Mouse (Mus musculus): ENCODE measurements around the gene Rabl6. TPM values are rescaled to one million over a fixed set of nuclear protein-coding genes. Genes with fewer than 3 reads are reported as not detected.
"Not testable (repeated sequence)": the region's sequence is repeated elsewhere in the genome, so short reads cannot be mapped to it uniquely, and the experiment has no call there.

Gene Rabl6
- total RNA-seq, 2 experiments from 2014 or later = 117 to 128 TPM

DNA sequence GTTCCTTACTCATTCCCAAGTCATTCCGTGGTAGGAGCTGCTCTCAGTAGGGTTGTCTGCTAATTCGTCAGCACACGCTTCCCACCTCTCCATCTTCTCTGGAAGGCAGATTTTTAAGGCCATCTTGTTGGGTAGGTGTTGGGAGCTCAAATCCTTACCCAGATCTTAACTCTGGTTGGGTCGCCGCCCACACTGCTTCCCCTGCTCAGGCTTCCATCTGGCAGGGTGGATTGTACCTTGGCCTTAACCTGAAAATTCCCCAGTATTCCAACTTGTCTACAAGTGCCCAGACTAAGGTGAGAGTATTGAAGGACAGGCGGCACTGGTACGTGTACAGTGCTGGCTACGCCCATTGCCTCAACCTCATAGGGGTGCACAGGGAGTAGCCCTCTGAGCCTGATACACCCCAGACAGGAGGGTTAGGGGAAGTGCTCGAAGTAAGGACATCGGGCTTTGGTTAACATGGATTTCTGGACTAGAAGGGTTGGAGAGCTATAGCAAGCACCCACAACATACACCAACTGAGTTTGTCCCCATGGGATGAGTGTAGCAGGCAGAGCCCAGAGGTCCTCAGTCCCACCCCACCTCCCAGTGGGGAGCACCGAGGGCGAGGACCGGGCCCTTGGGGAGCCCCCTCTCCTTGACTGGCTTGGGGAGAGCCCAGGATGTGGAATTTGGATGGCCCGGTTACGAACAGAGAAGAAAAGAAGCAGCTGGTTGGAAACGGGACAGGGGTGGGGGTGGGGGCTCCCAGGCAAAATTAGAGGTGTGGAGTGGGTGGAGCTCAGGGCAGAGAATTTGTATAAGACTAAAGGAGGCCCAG is 32.1 kb downstream of the Rabl6 start:
- DNase-seq (ENCODE audit: low spot score in 2 of 2) = no peak

- DNase-seq (ENCODE audit: low spot score in 2 of 2) = no peak
Measured at GRCm38 (mm10) chr2:25575432-25576027, 32.8 kb downstream of the Rabl6 start.

- peak; percentile 87 to 93 for DNase-seq (ENCODE audit: low spot score in 2 of 2)
Measured at GRCm38 (mm10) chr2:25574579-25575431, 33.5 kb downstream of the Rabl6 start, which contains the start of the genes Mamdc4 and Phpt1. Gene Mamdc4 (minus strand): TSS chr2:25574845. Gene Phpt1 (minus strand): TSS chr2:25575224.

GRCm38 (mm10) chr2:25574136-25574535 is 34.2 kb downstream of the Rabl6 start:
- no peak for DNase-seq (ENCODE audit: low spot score in 2 of 2)

DNA sequence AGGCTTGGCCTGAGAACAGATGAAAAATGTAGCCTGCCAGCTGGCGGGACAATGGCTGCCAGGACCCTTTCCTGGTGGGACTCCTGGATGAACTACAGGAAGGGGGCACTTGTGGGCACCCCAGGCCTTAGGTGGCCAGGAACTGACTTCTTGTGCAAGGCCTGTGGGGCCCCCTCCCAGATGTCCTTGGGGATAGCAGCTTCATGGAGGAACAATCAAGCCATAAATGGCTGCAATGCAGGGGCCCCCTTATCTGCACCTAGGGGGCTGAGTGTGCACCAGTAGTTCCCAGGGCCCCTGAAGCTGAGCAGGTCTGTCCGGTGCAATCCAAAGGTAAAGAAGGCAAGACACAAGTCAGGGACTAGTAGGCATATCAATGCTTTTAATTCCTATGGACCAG is 35.3 kb downstream of the Rabl6 start:
- DNase-seq (ENCODE audit: low spot score in 2 of 2) = no peak

DNA sequence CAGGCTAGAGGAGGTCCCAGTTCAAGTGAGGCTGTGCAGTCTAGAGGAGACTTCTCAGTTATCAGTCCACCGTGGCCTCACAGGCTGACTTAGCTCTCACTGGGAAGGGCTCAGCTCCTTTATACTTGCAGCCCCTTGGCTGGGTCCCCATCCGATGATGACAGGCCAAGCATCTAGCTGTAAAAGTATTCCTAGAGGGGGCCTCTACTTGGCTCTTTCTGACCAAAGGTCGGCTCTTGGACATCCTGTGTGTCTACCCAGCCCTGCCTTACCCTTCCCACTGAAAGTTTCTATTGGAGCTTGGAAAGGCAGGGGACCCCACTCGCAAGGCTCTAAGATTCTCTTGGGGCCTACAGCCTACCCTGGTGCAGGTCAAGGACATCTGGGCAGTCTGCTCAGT is 37.1 kb downstream of the Rabl6 start:
- DNase-seq (ENCODE audit: low spot score in 2 of 2) = no peak

DNA sequence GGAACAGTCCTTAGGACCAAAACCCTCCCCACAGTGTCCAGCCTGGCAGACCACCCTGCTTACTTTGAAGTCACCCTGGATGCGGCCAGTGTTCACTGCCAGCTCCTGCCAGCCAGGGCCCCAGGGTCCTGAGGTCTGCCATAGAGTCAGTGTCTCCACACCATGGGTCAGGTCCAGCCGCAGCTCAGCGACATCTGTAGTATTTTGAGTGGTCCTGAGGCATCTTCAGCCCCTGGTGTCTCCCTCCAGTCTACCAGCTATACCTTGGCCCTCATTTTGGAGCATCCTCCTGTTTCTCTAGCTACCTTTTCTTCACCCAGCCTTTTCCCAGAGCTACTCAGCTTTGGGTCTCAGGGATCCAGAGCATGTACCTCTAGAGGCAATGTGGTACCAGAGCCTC is 39.0 kb downstream of the Rabl6 start:
- DNase-seq (ENCODE audit: low spot score in 2 of 2) = no peak

GRCm38 (mm10) chr2:25568473-25569019 is 39.8 kb downstream of the Rabl6 start:
- no peak for DNase-seq (ENCODE audit: low spot score in 2 of 2)

DNA sequence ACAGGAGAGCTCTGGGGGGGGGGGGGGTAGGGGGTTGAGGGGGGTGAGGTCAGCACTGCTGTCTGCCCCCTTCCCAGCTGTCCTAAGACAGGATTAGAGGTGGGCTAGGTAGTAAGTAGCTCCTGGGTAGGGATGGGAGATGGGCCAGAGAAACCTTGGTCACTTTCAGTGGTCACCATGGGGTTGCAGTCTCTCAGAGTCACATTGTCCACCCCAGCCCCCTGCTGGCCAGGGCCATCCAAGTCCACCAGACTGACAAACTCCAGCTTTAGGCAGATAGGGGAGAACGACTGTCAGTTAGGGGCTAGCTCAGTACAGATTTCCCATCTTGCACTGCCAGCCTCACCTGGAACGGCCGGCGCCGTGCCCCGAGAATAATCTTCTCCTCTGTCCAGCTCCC is 41.8 kb downstream of the Rabl6 start:
- no peak for DNase-seq (ENCODE audit: low spot score in 2 of 2)

- no peak for DNase-seq (ENCODE audit: low spot score in 2 of 2)
Measured at GRCm38 (mm10) chr2:25565741-25566140, 42.6 kb downstream of the Rabl6 start.

DNA sequence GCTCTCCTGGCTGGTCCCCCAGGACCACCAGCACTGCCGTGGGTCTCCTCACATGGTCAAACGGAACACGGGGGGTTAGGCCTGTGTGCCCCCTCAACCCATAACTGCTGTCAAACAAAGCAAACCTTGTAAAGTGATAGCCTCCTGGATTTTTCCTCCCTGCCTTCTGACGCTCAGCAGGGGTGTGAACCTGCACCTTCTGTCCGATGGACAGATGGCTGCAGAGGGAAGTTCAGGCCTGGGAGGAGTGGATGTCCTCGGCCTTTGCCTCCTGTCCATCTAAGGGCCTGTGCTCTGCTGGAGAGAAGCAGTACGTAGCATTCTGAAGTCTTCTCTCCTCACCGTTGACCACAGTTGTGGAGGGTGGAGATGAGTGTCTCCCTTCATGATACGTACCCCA is 46.4 kb downstream of the Rabl6 start:
- DNase-seq (ENCODE audit: low spot score in 2 of 2) = no peak

DNA sequence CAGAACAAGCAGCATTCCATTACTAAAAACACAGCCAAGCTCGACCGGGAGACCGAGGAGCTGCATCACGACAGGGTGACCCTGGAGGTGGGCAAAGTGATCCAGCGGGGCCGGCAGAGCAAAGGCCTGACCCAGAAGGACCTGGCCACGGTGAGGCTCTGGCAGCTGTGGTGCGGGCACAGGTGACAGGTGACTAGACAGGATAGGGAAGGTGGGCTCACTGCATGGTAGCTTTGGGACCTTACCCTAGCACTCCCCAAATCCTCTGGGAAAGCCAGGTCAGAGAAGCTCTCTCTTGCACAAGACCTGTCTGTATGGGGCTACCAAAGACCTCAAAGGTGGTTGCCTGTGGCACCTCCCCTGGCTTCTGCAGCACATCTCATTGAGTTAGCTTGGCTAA is 47.8 kb downstream of the Rabl6 start:
- DNase-seq (ENCODE audit: low spot score in 2 of 2) = no peak

DNA sequence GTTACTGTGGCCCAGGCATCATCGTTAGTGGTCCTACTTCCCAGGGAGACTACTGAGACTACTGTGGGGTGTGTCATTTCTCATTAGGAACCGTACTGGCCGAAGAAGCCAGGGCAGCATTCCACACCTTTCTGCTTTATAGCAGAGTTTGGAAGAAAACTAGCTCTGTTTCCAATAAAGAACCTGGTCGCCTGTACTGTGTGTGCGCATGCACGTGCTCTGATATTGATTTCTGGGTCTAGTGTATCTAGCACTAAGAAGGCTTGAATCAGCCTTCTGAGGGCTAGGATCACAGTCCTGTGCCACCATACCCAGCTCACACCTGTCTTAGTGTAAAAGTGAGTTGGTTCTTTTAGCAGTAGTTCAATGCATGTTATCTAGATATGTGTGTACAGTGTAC is 49.5 kb downstream of the Rabl6 start:
- DNase-seq (ENCODE audit: low spot score in 2 of 2) = no peak

DNA sequence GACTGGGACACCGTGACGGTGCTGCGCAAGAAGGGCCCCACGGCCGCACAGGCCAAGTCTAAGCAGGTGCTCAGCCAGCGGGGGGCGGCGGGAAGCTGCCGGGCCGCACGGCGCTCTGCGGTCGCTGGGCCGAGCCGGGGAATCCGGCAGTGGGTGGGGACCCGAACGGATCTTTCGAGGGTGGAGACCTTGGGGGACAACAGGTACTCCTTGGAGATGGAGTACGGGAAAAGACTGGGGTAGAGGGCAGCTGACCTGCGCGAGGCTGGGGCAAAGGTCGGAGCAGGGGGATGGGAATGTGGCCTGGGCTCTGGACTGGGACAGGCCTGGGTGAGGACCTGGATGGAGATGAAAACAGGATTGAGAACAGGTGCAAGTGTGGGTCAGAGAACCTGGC is 50.4 kb downstream of the Rabl6 start:
- no peak for DNase-seq (ENCODE audit: low spot score in 2 of 2)

GRCm38 (mm10) chr2:25557221-25557963 is 50.9 kb downstream of the Rabl6 start, which contains the start of gene Edf1:
Gene Edf1 (plus strand): TSS chr2:25557847.
- DNase-seq (ENCODE audit: low spot score in 2 of 2) = peak; percentile 86 to 91

- DNase-seq (ENCODE audit: low spot score in 2 of 2) = no peak
Measured at GRCm38 (mm10) chr2:25556296-25556695, 52.0 kb downstream of the Rabl6 start.

- not testable (repeated sequence) for DNase-seq (ENCODE audit: low spot score in 2 of 2)
Measured at GRCm38 (mm10) chr2:25555479-25555878, 52.8 kb downstream of the Rabl6 start.

DNA sequence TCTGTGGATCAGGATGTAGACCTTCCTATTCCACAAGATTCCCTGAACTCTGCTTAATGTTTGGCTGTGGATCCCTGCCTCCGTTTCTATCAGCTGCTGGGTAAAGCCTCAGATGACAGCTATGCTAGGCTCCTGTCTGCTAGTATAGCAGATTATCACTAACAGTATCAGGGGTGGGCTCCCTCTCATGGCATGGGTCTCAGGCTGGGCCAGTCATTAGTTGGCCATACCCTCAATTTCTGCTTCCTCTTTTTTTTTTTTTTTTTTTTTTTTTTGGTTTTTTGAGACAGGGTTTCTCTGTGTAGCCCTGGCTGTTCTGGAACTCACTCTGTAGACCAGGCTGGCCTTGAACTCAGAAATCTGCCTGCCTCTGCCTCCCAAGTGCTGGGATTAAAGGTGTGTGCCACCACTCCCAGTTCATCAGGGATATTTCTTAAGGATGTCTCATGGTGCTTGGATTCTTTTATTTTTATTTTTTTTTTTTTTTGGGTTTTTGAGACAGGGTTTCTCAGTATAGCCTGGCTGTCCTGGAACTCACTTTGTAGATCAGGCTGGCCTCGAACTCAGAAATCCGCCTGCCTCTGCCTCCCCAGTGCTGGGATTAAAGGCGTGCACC is 55.0 kb downstream of the Rabl6 start:
- DNase-seq (ENCODE audit: low spot score in 2 of 2) = not testable (repeated sequence)

DNA sequence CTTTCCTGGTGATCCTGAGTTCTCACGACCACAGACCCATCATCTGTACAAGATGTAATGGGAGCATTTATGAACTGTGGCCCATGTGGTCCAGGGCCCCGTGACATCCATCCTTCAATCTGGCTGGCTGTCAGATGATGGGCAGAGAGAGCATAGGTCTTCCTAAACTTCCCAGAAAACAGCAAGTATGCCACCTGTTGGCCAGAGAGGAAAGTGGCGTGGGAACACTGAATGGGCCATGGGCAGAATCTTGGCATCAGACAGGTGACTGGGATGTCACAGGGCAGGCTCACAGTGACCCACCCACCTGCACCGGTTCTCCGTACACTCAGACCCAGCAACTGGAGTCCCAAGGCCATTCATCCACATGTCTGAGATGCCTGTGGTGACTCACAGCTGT is 57.1 kb downstream of the Rabl6 start:
- DNase-seq (ENCODE audit: low spot score in 2 of 2) = no peak
